Mouse (Mus musculus) adrenal gland, postnatal 14 days (tissue): ENCODE data around the gene Pde9a. TPM values are rescaled to one million over a fixed set of nuclear protein-coding genes. Genes with fewer than 3 reads are reported as not detected.
"Not testable (repeated sequence)": the region's sequence is repeated elsewhere in the genome, so short reads cannot be mapped to it uniquely, and the experiment has no call there.

ENCODE experiments used
- DNase-seq: peaks from one replicate; pipeline ENCODE4 v3.0.0; 2021; ENCODE audit warnings: mixed read lengths
- long read RNA-seq, 2 experiments: library from polyadenylated mRNA; stranded (forward); transcript quantifications; one replicate each; pipeline ENCODE4 v2.0.0; 2021
- total RNA-seq: library from RNA; stranded (reverse); gene quantifications from 2 replicates; pipeline ENCODE4 v1.2.3, GENCODE M21; 2021

Pde9a gene
- total RNA-seq = 5.2 and 8.5 TPM in 2 replicates
- long read RNA-seq, experiment 1, partial matches to known transcripts = 0 of 3 reads
- long read RNA-seq, experiment 1, other reads (novel, unspliced or antisense) = 1 of 3 reads
- long read RNA-seq, experiment 2, partial matches to known transcripts = 1 of 2 reads
- long read RNA-seq, experiment 2, other reads (novel, unspliced or antisense) = 0 of 2 reads

DNA sequence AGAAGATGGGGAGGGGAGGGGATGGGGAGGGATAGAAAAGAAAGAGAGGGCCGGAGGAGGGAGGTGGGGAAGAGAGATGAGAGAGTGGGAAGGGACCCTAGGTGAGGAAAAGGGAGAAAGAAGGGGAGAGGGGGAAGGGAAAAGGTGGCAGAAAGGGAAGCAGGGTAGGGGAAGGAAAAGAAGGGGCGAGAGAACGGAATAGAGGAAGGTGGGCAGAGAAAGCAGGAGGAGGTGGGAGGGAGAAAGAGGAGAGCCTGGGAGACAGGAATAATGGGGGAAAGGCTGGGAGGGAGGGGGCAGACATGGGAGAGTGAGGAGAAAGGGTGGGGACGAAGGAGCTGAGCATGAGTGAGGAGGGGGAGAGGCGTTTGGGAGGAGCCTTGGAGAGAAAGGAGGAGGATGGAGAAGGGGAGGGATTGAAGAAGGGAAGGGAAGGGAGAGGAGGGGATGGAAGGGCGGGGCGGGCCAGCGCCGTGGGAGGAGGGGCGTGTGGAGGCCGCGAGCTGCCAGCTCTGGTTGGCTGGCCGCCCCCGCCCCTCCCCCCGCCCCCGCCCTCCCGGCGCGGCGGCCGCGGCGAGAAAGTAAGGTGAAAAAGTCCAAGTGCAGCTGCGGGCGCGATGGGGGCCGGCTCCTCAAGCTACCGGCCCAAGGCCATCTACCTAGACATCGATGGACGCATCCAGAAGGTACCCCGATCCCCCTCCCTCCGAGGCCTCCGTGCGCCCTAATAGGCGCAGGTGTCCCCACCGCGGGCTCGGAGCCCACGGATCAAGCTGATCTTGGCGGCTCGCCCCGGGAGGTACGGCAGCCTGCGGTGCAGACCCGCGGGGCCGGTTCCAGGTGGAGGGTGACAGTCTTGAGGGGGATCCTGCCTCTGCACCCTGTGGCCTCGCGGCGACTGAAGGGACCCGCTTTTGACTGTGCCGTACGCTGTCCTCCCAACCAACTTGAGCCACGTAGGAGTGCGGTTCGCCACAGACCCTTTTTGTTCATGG is at the start of gene Pde9a:
TSS of gene Pde9a (plus strand) at position 540 of the 995 bp plus-strand sequence.
- peak; percentile 78 for DNase-seq

DNA sequence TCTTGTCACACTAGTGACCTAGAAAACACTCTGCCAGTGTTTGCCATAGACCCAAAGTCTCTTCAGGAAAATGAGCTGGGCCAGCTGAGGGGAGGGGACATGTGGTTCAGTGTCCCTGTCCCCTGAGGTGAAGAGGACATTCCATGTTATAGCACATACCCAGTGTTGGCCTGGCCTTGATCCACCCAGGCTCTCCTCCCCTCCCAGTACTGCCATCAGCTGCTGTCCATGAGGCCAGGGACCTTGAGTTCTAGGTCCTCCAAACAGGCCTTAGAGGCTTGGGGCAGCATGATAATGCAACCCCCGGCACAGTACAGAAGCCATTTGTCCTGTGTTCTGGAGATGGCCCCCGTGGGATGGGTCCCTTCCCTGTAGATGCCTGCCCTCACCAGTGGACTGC is 46.2 kb upstream of the Pde9a start:
- DNase-seq = peak; percentile 38

DNA sequence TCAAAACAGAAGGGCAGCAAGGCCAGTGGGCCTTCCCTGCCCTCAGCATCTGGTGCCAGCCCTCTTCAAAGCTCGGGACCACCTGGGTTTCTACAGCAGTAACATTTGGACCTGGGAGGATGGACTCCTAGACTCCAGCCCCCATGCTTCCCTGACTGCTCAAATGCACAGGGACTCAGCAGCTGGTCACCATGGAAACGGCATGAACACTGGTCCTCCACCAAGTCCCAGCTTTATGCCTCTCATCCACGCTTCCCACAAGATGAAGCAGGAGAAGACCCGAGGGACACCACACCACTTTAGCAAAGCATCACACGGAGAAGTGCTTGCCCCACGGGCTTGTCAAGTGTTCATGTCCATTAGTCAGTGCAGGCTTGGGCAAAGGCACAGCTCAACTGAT is 43.8 kb upstream of the Pde9a start:
- DNase-seq = no peak

DNA sequence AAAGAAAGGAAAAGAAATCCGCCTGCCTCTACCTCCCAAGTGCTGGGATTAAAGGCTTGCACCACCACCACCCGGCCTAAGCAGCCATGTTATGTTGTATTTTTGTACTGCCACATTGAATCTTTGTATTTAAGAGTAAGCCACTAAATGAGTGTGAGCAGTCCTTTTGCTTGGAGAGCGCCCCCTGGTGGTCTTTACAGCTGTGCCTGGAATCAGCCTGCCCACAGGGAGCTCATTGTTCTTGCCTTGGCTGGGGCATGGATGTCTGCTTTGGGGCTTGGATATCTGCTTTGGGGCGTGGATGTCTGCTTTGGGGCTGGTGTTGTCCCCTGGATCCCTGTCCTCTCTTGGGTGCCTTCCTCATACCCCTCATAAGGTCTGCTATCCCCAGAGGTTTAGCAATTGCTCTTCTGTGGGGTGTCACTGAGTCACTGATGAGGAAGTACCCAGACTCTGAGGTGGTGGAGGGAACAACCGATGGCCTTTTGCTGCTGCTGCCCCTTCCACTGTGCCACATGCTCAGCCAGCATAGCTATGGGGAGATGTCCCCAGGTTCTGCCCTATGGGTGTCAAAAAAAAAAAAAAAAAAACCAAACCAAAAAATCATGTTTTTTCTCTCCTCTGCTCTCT is 41.7 kb upstream of the Pde9a start:
- DNase-seq = peak; percentile 89

DNA sequence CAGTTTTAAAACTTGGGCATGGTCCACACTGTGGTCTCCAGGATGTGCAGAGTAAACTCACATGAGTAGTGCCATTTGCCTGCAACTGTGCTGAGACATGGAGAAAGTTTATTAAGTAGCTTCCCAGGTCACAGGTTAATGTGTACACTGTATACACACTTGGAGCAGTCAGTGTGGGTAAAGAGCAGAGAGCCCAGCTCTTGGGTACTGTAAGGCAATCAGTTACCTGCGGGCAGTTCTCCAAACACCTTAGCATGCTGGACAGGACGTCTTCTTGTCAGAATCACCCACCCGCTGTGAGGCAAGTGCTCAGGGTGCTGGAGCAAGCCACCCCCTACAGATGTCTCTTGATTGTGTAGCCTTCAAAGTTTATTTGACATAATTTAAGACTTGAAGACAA is 41.2 kb upstream of the Pde9a start:
- DNase-seq = no peak

DNA sequence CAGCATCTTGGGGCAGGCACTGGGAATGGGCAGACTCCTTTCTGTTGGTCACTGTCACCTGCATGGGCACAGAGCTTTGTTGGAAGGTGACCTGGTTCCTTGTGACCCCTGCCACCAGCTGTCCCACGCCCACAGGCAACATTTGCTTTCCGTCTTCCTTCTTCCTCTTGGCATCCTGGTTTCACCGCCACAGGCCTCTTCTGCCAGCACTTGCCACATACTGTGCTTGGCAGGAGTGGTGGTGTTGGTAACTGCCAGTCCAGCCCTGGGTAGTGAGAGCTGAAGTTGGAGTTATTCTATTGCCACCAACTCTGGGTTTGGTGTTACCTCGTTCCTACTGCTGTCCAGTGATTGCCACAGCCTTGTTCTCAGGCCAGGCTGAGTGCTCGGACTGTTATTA is 37.9 kb upstream of the Pde9a start:
- DNase-seq = no peak

DNA sequence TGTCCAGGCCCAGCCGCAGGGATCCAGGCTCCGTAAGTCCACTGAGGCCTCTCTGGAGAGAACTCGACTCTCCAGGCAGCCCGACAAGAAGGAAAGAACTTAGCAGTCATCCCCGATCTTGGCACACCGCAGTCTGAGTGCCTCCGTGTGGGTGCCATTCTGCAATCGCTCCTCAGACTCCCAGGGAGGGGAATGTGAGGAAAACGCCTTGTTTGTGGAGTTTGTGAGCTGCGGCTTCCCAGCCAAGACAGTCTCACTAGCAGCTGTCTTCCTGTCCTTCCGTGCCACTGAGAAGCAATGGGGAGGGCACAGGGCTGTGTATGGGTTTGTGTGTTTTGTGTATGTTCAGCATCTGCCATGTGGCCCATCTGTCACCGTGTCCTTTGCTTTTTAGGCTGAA is 36.6 kb upstream of the Pde9a start:
- no peak for DNase-seq

DNA sequence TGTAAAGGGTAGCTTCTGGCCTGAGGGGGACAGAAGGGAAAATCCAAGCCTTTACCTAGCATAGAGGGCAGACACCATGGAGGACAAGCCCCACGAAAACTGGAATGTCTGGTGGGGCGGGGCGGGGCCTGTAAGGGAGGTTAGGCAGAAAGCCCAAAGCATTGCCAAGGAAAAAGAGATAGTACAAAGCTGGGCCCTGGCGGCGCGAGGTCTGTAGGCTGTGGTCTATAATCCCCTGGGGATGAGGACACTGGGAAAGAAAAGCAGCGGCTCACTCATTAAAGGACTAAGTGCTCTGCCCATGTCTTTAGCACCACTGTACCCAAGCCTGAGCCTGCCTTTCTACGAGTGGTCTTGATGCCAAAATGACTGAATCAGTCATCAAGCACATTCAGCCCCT is 34.0 kb upstream of the Pde9a start:
- DNase-seq = no peak

DNA sequence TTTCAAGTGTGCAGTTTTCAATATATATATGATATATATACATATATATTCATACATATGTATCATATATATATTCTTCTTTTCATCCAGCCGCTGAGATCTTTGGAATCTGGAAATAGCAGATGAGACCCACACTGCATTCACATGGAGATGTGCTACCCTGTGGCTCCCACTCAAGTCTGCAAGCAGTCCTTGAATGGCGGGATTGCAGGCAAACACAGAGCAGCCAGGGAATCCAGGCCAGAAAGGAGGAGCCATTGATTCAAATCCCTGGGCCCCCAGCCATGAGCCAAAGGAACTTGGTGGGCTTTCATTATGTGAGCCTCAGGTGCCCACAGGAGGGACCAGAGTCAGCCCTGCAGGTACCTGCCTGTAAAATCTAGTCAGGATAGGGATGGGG is 32.8 kb upstream of the Pde9a start:
- no peak for DNase-seq

DNA sequence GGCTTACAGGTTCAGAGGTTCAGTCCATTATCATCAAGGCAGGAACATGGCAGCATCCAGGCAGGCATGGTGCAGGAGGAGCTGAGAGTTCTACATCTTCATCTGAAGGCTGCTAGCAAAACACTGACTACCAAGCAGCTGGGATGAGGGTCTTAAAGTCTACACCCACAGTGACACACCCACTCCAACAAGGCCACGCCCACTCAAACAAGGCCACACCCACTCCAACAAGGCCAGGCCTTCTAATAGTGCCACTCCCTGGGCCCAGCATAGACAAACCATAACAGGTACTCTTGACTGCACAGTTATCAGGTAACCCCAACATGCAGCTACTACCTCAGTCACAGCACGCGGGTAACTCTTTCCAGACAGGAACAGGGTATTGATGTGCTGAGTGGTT is 31.3 kb upstream of the Pde9a start:
- not testable (repeated sequence) for DNase-seq

DNA sequence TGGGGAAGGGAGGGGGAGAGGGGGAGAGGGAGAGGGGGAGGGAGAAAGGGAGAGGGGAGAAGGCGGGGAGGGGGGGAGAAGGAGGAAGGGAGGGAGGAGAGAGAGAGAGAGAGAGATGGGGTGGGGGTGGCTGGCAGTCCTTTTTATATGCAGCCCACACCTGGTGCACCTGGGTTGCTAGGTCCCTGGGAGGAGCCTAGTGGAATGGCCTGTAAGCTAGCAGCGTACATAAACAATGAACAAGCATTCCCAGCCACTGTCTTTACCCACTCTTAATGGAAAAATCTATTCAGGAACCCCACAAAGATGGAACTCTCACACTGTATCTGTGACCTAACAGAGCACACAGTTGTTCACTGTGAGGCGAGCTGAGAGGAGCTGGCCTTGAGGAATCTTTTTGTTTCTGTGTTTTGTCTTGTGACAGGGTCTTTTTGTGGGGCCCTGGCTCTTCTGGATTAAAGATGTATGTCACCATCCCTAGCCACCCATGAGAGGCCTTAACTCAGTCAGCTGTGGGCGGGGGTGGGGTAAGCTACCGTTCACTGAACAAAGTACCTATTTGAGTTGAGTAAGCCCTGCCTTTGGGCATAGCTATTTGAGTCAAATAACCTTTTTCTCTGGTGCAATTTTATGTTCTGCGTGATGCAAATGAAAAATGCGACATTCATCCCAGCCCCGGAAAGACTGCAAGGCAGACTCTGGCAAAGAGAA is 30.1 kb upstream of the Pde9a start:
- no peak for DNase-seq

DNA sequence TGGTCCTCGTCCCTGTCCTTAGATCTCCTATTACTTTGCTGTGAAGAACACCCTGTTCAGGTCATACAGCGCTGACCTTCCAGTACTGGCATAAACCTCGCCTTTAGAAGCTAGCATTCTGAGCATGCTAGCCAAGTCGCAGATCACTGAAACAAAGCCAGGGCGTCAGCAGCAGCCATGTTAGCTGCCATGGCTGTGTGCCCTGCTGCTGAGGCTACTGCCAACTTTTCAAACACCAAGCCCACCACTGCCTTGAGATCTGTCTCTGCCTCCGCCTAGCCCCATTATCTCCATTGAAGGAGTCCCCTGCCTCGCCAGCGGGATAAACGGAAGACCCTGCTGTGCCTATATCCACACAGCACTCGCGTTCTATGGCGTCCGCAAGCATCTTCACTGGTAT is 25.4 kb upstream of the Pde9a start:
- no peak for DNase-seq

DNA sequence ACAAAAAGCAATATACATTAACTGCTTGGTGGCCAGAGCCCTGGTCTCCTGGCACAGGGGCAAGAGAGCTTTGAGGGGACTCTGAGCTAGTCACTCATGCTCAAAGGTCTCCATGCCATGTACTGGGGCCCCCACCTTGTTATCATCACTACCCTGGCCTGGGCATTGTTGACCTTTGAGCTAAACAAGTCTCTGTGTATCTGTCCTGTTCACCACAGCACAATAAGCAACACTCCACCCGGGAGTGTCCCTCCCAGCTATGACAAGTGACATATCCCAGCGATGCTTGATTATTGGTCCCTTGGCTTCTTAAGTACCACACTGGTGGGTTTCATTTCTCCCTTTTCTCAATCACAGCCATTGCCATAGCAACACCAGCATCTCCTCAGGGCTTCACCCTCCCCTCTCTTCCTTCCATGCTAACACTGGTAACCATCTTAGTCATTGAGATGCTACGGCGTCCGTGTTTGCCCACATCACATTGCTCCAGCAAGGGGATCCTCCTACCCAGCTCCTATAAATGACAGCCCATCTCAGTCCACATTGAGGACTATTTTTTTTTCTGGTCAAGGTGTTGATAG is 20.3 kb upstream of the Pde9a start:
- DNase-seq = no peak

DNA sequence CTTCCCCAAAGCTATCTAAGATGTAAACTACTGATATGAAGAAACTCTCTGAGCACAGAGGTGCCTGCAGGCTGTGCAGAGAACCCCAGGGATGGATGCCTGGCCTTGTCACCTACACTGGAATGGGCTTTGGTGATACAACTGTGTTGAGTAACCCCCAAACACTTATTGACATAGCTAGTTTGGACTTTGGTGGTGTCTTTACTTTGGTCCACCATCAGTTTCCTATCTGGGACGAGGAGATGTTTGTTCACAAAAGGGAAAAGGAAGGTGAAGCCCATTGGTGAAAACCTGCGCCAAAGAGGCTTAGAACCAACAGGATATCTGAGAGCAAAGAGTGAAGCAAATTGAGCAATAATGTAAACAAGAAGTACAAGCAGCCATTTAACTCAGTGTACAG is 15.8 kb upstream of the Pde9a start:
- DNase-seq = no peak

DNA sequence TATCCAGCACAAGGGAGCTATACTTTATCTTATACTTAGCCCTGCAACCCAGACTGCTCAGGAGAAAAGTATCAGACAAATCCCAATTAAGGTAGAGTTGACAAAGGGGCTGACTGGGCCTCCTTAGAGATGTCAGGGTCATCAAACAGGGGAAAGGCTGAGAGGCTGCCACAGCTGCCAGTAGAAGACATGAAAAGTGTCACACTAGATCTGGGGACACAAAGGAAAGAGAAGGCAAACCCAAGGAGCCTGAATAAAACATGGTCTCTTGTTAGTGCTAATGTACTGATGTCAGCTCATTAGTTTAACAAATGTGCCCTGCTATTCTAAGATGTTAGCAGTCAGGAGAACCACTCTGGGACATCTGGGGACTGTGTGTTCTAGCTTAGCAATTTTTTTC is 15.1 kb upstream of the Pde9a start:
- no peak for DNase-seq

DNA sequence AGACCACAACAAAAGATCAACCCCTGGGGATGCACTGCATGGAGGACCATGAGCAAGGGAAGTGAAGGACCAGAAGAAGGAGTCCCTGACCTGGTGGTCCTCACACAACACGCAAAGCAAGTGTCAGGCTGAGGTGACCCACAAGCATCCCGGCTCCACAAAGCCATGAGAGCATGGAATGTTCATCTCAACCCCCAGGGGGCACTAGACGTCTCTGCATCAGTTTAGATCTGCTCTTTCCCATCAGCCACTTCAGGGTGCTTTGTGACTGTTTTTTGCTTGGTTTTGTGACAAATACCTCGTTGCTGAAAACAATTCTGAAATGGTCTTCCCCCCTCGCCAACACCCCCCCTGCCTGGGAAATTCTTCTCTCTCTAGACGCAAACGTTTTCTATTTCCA is 8.0 kb upstream of the Pde9a start:
- DNase-seq = peak; percentile 80

DNA sequence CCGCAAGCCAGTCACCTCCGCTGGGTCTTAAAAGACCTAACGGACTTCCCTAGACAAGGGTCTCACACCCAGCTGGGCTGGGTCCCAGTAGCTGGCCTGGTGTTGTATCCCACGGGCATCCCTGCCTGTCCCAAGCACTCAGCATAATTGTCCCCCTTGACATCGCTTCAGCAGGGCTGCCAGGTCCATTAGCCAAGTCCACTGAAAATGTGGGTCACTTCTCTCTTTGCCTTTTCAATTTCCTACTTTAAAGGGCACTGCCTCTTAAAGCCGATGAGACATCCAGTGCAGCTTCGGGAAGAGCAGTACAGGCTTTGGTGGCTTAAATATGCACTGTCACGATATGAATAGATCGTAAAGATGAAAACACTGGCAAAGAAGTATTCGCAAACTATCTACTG is 7.6 kb upstream of the Pde9a start:
- DNase-seq = no peak

DNA sequence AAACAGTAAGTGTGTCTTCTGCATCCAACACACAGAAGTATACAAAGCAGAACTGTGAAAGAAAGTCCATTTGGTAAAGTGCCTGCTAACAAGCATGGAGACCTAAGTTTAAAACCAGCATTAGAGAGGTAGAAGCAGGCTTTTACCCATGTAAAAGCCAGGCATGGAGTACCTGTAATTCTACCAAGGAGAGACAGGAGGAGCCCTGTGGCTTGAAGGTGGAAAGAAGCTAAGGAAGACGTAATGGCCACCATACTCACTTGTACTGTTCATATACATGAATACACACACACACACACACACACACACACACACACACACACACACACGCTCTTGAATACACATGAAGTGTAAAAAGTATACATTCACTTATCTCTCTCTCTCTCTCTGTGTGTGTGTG is 6.9 kb upstream of the Pde9a start:
- no peak for DNase-seq

DNA sequence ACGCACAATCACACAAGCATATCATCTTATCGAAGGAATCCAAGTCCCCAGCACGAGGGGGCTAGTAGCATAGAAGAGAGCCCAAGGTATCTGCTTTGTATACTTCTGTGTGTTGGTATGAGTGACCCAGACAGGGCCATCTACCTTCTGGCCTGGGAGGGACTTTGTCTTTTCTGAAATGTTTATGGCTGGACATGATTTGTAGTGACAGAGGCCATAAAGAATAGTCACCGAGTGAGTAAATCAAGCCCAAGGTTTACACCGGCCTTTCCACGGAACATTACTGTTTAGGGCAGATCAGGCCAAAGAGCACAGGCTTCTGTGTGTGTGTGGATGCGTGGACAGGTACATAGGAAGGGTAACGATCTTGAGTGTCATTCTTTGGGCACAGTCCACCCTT is 6.1 kb upstream of the Pde9a start:
- DNase-seq = no peak

DNA sequence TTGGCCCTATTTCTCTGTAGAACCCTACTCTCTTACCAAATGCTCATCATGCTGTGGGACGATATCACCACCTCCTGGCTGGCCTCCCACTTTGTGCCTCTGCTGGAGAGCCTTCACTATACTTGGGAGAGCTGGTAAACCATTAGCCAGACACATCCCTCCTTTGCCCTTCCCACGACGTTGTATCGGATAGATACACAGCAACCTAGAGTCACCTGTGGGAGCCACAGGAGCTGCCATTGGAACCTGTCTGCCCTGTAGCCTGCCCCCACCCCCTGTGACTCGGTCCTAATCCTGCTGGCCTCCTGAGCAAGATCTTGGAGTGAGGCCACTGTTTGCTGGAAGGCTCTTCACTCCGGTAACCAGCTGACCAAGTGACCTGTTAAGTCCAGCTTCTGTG is 2.7 kb upstream of the Pde9a start:
- no peak for DNase-seq

DNA sequence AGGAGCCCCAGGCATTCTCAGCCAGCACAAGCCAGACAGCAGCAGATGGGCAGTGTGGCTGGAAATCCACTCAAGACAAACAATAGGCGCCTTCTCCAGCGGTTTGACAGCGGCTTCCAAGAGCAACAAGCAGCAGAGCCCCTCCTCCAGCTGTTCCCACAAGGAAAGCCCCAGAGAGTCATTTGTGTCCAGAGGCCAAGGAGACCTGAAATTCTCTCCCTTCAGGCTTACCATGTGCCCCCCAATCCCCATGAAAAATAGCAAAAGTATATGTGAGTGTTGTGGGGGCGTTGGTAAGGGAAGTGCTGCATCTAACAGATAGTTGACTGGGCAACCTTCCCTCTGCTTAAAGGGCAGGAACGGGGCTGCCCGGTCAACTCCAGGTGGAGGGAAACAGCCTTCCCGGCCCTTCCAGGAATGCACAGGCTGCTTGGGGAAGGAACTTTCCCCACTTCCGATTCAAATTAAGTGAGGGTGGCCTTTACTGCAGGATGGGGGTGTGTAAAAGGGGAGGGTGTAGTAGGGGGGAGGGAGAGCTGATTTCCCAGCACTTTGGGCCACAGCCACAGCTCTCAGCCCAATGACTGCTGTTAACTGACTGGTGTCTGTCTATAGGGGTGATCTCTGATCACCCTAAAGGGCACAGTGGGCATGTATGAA is 912 bp upstream of the Pde9a start:
- peak; percentile 18 for DNase-seq

DNA sequence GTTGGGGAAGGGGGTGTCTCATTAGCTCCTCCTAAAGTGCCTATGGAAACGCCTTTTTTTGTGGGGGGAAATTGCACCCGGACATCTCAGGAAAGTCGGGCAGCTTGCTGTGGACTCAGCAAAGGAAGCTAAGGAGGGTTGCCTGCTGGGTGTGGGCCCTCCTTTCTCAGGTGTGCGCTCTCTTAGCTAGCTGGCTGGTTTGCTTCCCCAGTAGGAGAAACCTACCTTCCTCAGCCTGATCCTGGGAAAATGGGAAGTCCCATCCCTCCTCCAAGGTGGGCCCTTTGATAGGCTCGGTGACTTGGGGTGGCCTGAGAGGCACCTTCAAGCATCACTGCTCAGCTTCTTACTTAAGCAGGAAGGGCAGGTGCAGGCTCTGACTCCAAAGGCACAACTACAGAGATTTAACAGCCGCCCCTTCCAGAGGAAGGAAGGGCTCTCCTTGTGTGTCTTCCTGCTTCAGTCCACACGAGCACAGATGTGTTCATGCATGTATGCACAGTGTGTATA is 811 bp downstream of the Pde9a start:
- no peak for DNase-seq
